Mouse (Mus musculus) adrenal gland, adult 10 weeks (tissue): Measurements from ENCODE around the gene Serpinb3d. TPM values are rescaled to one million over a fixed set of nuclear protein-coding genes. Genes with fewer than 3 reads are reported as not detected.

ENCODE experiments used
- polyA plus RNA-seq: library from polyadenylated mRNA; stranded (reverse); fragments of 350-450 nt; fragmentation: Illumina TruSeq; extraction: RNeasy Lipid Tissue Mini Kit (QIAGEN cat#74804); gene quantifications from one replicate; pipeline ENCODE4 v1.2.3, GENCODE M21; 2014; ENCODE audit warnings: low read depth, low replicate concordance

The Serpinb3d gene
- not detected for polyA plus RNA-seq

DNA sequence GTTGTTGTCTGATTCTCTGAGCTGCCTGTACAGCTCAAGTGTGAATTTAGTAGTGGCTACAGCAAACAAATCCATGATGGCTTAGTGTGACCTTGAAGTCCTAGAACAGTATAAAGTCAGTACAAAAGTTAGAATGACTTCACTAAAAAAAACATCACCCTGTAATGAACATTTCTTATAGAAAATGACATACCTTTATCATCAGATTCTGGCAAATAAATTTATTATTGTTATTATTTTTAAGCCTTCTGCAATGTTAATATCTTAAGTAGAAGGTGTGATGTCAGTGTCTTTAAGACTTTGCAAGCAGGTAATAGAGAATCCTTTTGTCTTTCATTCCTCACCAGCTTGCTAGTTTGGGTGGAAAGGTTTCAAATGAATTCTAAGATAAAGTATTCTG, at the start of gene Serpinb3d:
Serpinb3d (minus strand) TSS at position 101 of the 400 bp plus-strand sequence.

DNA sequence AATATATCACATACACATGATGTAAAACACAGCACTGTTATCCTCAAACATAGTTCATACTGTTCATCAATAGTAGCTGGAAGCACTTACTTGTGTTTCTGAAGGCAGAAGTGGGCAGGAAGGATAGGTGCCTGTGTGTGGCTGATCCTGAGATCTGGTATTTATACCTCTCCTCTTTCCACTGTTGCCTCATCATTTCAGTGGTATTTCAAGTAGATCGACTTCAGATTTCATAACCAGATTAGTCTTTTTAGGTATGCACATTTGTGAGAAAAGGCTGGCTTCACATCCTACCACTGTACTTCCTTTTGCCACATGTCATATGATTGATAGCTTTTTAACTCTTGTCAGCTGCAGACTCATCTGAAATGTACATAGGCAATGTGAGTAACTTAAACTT, 31.1 kb downstream of the Serpinb3d start, which contains the start of gene Serpinb3a:
Serpinb3a (minus strand) TSS at position 101 of the 400 bp plus-strand sequence.

Other genes starting within 250 kb of the Serpinb3d start
- gene Serpinb5, start 222.3 kb downstream of the Serpinb3d start, polyA plus RNA-seq, result not detected
- gene Serpinb12, start 149.1 kb downstream of the Serpinb3d start, polyA plus RNA-seq, result not detected
- gene Serpinb13, start 102.5 kb downstream of the Serpinb3d start, polyA plus RNA-seq, result not detected
- not detected for gene Serpinb3a, start 31.2 kb downstream of the Serpinb3d start, polyA plus RNA-seq
- gene Serpinb3b, start 194.9 kb upstream of the Serpinb3d start, polyA plus RNA-seq, result not detected
- gene Serpinb3c, start 194.9 kb upstream of the Serpinb3d start, polyA plus RNA-seq, result not detected